Mouse (Mus musculus) G1E (cell line): Measurements from ENCODE around the gene Ndrg4. TPM values are rescaled to one million over a fixed set of nuclear protein-coding genes. Genes with fewer than 3 reads are reported as not detected.

Source experiments
- ATAC-seq: 2 replicates; pipeline ENCODE4 v1.8.0; 2016; ENCODE audit warnings: mild to moderate bottlenecking; ENCODE audit not compliant: insufficient number of reproducible peaks, poor library complexity, low FRiP score, severe bottlenecking; ENCODE audit errors: extremely low read depth
- DNase-seq: peaks from one replicate; pipeline ENCODE4 v3.0.0; 2012; ENCODE audit warnings: low spot score
- H3K27me3 ChIP-seq: 2 replicates; pipeline ENCODE4 v1.6.1; 2012; ENCODE audit warnings: mild to moderate bottlenecking, low read length, inconsistent platforms; ENCODE audit not compliant: insufficient read depth
- H3K36me3 ChIP-seq: replicated peaks from 2 replicates; pipeline ENCODE3; 2012; ENCODE audit warnings: mild to moderate bottlenecking, inconsistent platforms
- H3K4me1 ChIP-seq: 2 replicates; pipeline ENCODE4 v1.6.1; 2012; ENCODE audit warnings: low read depth, low read length, inconsistent platforms, mixed read lengths; ENCODE audit not compliant: insufficient read depth
- H3K4me3 ChIP-seq: 2 replicates; pipeline ENCODE4 v1.5.1; 2012; ENCODE audit warnings: low read depth, mild to moderate bottlenecking, inconsistent platforms, low read length, moderate library complexity, mixed read lengths
- H3K9me3 ChIP-seq: replicated peaks from 2 replicates; pipeline ENCODE4 v1.6.1; 2012; ENCODE audit warnings: inconsistent platforms
- CTCF ChIP-seq: IDR thresholded peaks from 2 replicates; pipeline ENCODE4 v1.5.1; 2012; ENCODE audit warnings: low read depth, low read length, inconsistent platforms, mixed read lengths
- GATA1 ChIP-seq: IDR thresholded peaks from 2 replicates; pipeline ENCODE4 v1.6.1; 2012; ENCODE audit warnings: borderline replicate concordance, low read length, inconsistent platforms, mixed read lengths
- GATA2 ChIP-seq: IDR thresholded peaks from 2 replicates; pipeline ENCODE4 v1.6.1; 2012; ENCODE audit warnings: low read depth, low read length, inconsistent platforms, borderline replicate concordance
- POLR2AphosphoS5 ChIP-seq: IDR thresholded peaks from 2 replicates; pipeline ENCODE4 v1.6.1; 2012; ENCODE audit warnings: low read depth, low read length, inconsistent platforms; ENCODE audit not compliant: insufficient replicate concordance
- TAL1 ChIP-seq: conservative IDR thresholded peaks from 2 replicates; pipeline ENCODE4 v1.6.1; 2012; ENCODE audit warnings: low read depth, low read length, inconsistent platforms, mixed read lengths
- polyA plus RNA-seq: library from polyadenylated mRNA; stranded (reverse); fragments of >175 nt; gene quantifications from 2 replicates; pipeline ENCODE4 v1.2.3, GENCODE M21; 2012
- total RNA-seq, 2 experiments: library from RNA; stranded (forward) in 1 of 2; stranded (reverse) in 1 of 2; fragments of 200-1000 nt in 1 of 2; fragments of >200 nt in 1 of 2; fragmentation: Nextera tagmentation in 1 of 2; gene quantifications; 2 replicates each; pipeline ENCODE4 v1.2.3; 2014 to 2017

Gene Ndrg4
- total and polyA plus RNA-seq, 3 experiments: 0.60 TPM; not detected in 2

- Histone ChIP-seq H3K4me1 (peaks cover 5% of the 10 kb centered on the region), H3K4me3 (no peak overlapping the region), H3K27me3 (peaks cover 67% of the 10 kb centered on the region), H3K9me3 (no peaks in the 10 kb centered on the region), H3K36me3 (no peaks in the 10 kb centered on the region)
- ATAC-seq (no peak), DNase-seq (no peak)
- TF ChIP-seq TAL1: no peak
- TF ChIP-seq POLR2AphosphoS5: no peak
- TF ChIP-seq CTCF: no peak
- TF ChIP-seq GATA1: no peak
- no peak for TF ChIP-seq GATA2
These were observed 19.9 kb downstream of the Ndrg4 start for GRCm38 (mm10) chr8:95696661-95697060.

DNA sequence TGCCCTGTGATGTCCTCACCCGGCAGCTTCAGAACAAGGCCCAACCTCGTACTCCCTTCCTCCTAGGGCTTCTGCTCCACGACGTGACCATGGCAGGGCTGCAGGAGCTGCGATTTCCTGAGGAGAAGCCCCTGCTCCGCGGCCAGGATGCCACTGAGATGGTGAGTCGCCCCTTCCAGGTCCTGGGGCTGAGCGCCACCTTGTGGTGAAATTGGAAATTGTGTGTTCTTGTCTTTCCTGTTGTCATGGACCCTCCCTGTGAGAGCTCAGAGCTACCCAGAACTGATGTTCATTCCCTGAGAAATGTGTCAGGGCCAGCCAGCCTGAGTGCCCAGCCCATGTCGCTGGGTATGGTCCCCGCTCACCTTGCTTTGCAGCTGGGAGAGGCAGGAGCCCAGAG lies 20.3 kb downstream of the Ndrg4 start:
- peaks cover 5% of the 10 kb centered on the region for H3K4me1 ChIP-seq
- TF ChIP-seq GATA1 (no peak), CTCF (peak; percentile 66; the same call in 1 of the 2 replicates)
- no peak overlapping the region for H3K4me3 ChIP-seq
- H3K36me3 ChIP-seq: no peaks in the 10 kb centered on the region
- DNase-seq: peak; percentile 51
- 0 out of 2 replicates have a peak, but pooled peaks have one; percentile 15 for ATAC-seq
- H3K9me3 ChIP-seq: no peaks in the 10 kb centered on the region
- H3K27me3 ChIP-seq: peaks cover 71% of the 10 kb centered on the region

GRCm38 (mm10) chr8:95698179-95698578 lies 21.4 kb downstream of the Ndrg4 start:
- Histone ChIP-seq H3K4me3 (no peak overlapping the region), H3K9me3 (no peaks in the 10 kb centered on the region), H3K27me3 (peaks cover 81% of the 10 kb centered on the region), H3K4me1 (peaks cover 12% of the 10 kb centered on the region), H3K36me3 (no peaks in the 10 kb centered on the region)
- ATAC-seq (no peak), DNase-seq (no peak)
- TF ChIP-seq CTCF (no peak), GATA1 (no peak), GATA2 (no peak), TAL1 (no peak), POLR2AphosphoS5 (no peak)

DNA sequence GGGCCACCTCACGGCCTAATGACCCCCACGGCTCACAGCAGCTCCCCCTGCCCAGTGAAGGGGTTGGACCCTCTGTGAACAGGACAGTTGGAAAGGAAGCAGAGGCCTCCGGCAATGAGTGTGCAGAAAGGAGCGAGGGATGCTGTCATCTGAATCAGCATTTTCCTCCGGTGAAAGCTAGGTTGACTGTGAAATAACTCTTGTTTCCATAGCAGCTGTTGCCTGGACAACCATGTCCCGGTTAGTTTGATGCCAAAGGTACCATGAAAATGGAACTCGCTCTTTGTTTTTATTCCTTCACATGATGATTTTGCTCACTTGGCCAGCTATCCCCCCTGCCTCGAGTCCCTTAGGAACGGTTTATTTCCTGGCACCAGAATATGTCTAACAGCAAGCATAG lies 23.5 kb downstream of the Ndrg4 start:
- no peaks in the 10 kb centered on the region for H3K36me3 ChIP-seq
- no peak for DNase-seq
- no peaks in the 10 kb centered on the region for H3K9me3 ChIP-seq
- TF ChIP-seq GATA1 (no peak), TAL1 (no peak), GATA2 (no peak), CTCF (no peak), POLR2AphosphoS5 (no peak)
- H3K4me1 ChIP-seq: peaks cover 21% of the 10 kb centered on the region
- H3K4me3 ChIP-seq: no peak overlapping the region
- peaks cover 86% of the 10 kb centered on the region for H3K27me3 ChIP-seq
- no peak for ATAC-seq

DNA sequence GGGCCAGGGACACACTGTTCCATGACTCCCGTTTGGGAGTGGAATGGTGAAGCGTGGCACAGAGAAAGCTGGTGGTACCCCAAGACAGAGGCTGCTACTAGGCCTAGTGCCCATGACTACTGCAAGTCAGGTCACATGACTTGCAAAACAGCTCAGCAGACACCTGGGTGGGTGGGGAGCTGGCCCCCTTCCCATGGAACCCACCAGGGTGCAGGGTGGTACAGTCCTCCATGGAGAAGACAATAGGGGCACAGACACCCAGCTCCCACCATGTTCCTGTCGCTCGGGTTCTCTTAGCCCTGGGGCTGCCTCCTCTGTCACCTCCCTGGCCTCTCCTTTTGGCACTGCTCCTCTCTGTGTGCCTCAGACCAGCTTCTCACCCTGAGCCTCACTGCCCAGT lies 25.0 kb downstream of the Ndrg4 start:
- DNase-seq (no peak), ATAC-seq (no peak)
- no peaks in the 10 kb centered on the region for H3K36me3 ChIP-seq
- H3K4me1 ChIP-seq: peaks cover 21% of the 10 kb centered on the region
- no peak overlapping the region for H3K4me3 ChIP-seq
- TF ChIP-seq GATA1 (no peak), POLR2AphosphoS5 (no peak), GATA2 (no peak), CTCF (no peak), TAL1 (no peak)
- no peaks in the 10 kb centered on the region for H3K9me3 ChIP-seq
- peaks cover 93% of the 10 kb centered on the region for H3K27me3 ChIP-seq

- H3K27me3 ChIP-seq: peaks cover 92% of the 10 kb centered on the region
- no peak for ATAC-seq
- no peak overlapping the region for H3K4me3 ChIP-seq
- no peaks in the 10 kb centered on the region for H3K36me3 ChIP-seq
- no peaks in the 10 kb centered on the region for H3K9me3 ChIP-seq
- H3K4me1 ChIP-seq: peaks cover 16% of the 10 kb centered on the region
- no peak for DNase-seq
- no peak for TF ChIP-seq POLR2AphosphoS5
- no peak for TF ChIP-seq CTCF
- TF ChIP-seq GATA1: no peak
- no peak for TF ChIP-seq GATA2
- TF ChIP-seq TAL1: no peak
These were observed 26.0 kb downstream of the Ndrg4 start for GRCm38 (mm10) chr8:95702480-95703446.
